ENCODE assay signal across 25 mouse cellular contexts in the genomic region with DNA sequence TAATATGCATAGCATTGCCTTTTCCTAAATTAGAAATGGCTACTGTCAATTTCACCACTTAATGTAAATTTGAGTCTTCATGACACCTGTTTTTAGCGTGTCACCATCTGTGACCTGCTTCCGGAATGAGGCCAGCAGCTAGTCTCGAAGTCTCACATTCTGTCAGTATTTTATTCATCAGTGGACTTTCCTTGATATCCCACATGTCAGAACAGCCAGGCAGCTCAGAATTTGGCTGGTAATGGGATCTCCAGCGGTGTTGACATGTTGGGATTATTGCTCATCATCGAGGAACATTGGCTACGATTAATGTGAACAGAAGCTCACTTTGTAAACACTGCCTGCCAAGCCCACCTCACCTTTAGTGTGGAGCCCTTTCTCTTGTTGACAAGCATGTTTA.
"Had no signal": no experiment of that assay in that cellular context is flagged by ENCODE, and none has a peak within 500 bp of the region (broad histone marks: within the 10 kb centered on the region; RNA-seq: fewer than 3 reads in every experiment).

No protein-coding gene starts in this region.

- H3K4me3 ChIP-seq: heart, adult 2 months; heart, embryonic 13.5 days; heart, embryonic 15.5 days; kidney, embryonic 15.5 days; limb, embryonic 13.5 days; limb, embryonic 15.5 days; liver, embryonic 12.5 days had no signal

- H3K36me3 ChIP-seq: heart, embryonic 13.5 days; heart, embryonic 15.5 days; kidney, embryonic 15.5 days; limb, embryonic 13.5 days; limb, embryonic 15.5 days; liver, embryonic 12.5 days had no signal

- ATAC-seq: hindbrain, embryonic 16.5 days; intestine, embryonic 16.5 days; liver, embryonic 12.5 days had no signal

- H3K9me3 ChIP-seq: heart, embryonic 13.5 days; heart, embryonic 15.5 days; kidney, embryonic 15.5 days; limb, embryonic 13.5 days; limb, embryonic 15.5 days; liver, embryonic 12.5 days had no signal

- H3K27ac ChIP-seq: heart, adult 2 months; heart, embryonic 13.5 days; heart, embryonic 15.5 days; hindbrain, embryonic 14.5 days; kidney, embryonic 15.5 days; kidney, postnatal 0 days; limb, embryonic 13.5 days; limb, embryonic 15.5 days; liver, embryonic 12.5 days; liver, embryonic 14.5 days had no signal

- H3K27me3 ChIP-seq: heart, embryonic 13.5 days; heart, embryonic 15.5 days; kidney, embryonic 15.5 days; limb, embryonic 13.5 days; limb, embryonic 15.5 days; liver, embryonic 12.5 days had no signal

- H3K9ac ChIP-seq: heart, embryonic 13.5 days; heart, embryonic 15.5 days; hindbrain, embryonic 14.5 days; kidney, embryonic 15.5 days; limb, embryonic 13.5 days; limb, embryonic 15.5 days; liver, embryonic 12.5 days; liver, embryonic 14.5 days had no signal

- H3K4me1 ChIP-seq: heart, embryonic 13.5 days; heart, embryonic 15.5 days; kidney, embryonic 15.5 days; limb, embryonic 13.5 days; limb, embryonic 15.5 days; liver, embryonic 12.5 days had no signal

- DNase-seq: gastrocnemius, postnatal 14 days; gastrocnemius, postnatal 36 days; heart, adult 11 months; heart, adult 2 months; heart, postnatal 14 days; heart, postnatal 36 days; kidney, adult 11 months; kidney, adult 2 months; kidney, adult 9 months; kidney, postnatal 14 days; kidney, postnatal 36 days; layer of hippocampus, adult 9-11 months; layer of hippocampus, postnatal 36 days had no signal

- H3K4me2 ChIP-seq: heart, embryonic 11.5 days; heart, embryonic 13.5 days; heart, embryonic 15.5 days; hindbrain, embryonic 14.5 days; kidney, embryonic 15.5 days; limb, embryonic 13.5 days; limb, embryonic 15.5 days; liver, embryonic 12.5 days had no signal
